Mouse (Mus musculus) inflammation-experienced regulatory T-cells, adult 16 weeks (primary cell): ENCODE results near the gene 5730596B20Rik. TPM values are rescaled to one million over a fixed set of nuclear protein-coding genes. Genes with fewer than 3 reads are reported as not detected.

Experiments used
- polyA plus RNA-seq: library from polyadenylated mRNA; unstranded; fragments of 100-300 nt; shearing (Covaris generic); gene quantifications from one replicate; pipeline ENCODE4 v1.2.1, GENCODE M21; 2017

The 5730596B20Rik gene
- not detected for polyA plus RNA-seq

GRCm38 (mm10) chr6:52177061-52177735 is at the start of gene 5730596B20Rik:
5730596B20Rik (plus strand) TSS chr6:52177498.

GRCm38 (mm10) chr6:52158276-52159051 is 18.8 kb upstream of the 5730596B20Rik start, which contains the start of gene Hoxa1:
Hoxa1 (minus strand) TSS chr6:52158317.

GRCm38 (mm10) chr6:52164626-52165440 is 12.5 kb upstream of the 5730596B20Rik start, which contains the start of gene Hoxa2:
Hoxa2 (minus strand) TSS chr6:52164831.

GRCm38 (mm10) chr6:52190906-52191810 is 13.9 kb downstream of the 5730596B20Rik start, which contains the start of gene Hoxa4:
Hoxa4 (minus strand) TSS chr6:52191753.

GRCm38 (mm10) chr6:52204050-52204752 is 26.9 kb downstream of the 5730596B20Rik start, which contains the start of gene Hoxa5:
Hoxa5 (minus strand) TSS chr6:52204587.

GRCm38 (mm10) chr6:52208072-52208867 is 31.0 kb downstream of the 5730596B20Rik start, which contains the start of gene Hoxa6:
Hoxa6 (minus strand) TSS chr6:52208722.

GRCm38 (mm10) chr6:52213119-52213986 is 36.1 kb downstream of the 5730596B20Rik start, which contains the start of the genes Hoxa3 and Gm28308:
Hoxa3 (minus strand) TSS chr6:52213336.
Gm28308 (minus strand) TSS chr6:52213339.

GRCm38 (mm10) chr6:52221337-52221992 is 44.2 kb downstream of the 5730596B20Rik start, which contains the start of gene Hoxa7:
Hoxa7 (minus strand) TSS chr6:52221854.

Other genes with a start within 250 kb of the 5730596B20Rik start
- gene Skap2, start 164.9 kb upstream of the 5730596B20Rik start, polyA plus RNA-seq, result 32.2 TPM
- not detected for gene Hoxa1, start 19.2 kb upstream of the 5730596B20Rik start, polyA plus RNA-seq
- gene Hoxa2, start 12.7 kb upstream of the 5730596B20Rik start, polyA plus RNA-seq, result not detected
- gene Hoxa4, start 14.3 kb downstream of the 5730596B20Rik start, polyA plus RNA-seq, result not detected
- gene Hoxa5, start 27.1 kb downstream of the 5730596B20Rik start, polyA plus RNA-seq, result not detected
- not detected for gene Hoxa6, start 31.2 kb downstream of the 5730596B20Rik start, polyA plus RNA-seq
- not detected for gene Hoxa3, start 35.8 kb downstream of the 5730596B20Rik start, polyA plus RNA-seq
- gene Gm28308, start 35.8 kb downstream of the 5730596B20Rik start, polyA plus RNA-seq, result not detected
- 0.33 TPM for gene Hoxa7, start 44.4 kb downstream of the 5730596B20Rik start, polyA plus RNA-seq
- 0.12 TPM for gene Hoxa9, start 53.6 kb downstream of the 5730596B20Rik start, polyA plus RNA-seq
- gene Hoxa10, start 63.4 kb downstream of the 5730596B20Rik start, polyA plus RNA-seq, result not detected
- gene Hoxa11, start 68.3 kb downstream of the 5730596B20Rik start, polyA plus RNA-seq, result not detected
- gene Hoxa13, start 83.4 kb downstream of the 5730596B20Rik start, polyA plus RNA-seq, result not detected
- not detected for gene Evx1, start 136.0 kb downstream of the 5730596B20Rik start, polyA plus RNA-seq